Mouse (Mus musculus): Measurements from ENCODE around the gene Flot1. TPM values are rescaled to one million over a fixed set of nuclear protein-coding genes. Genes with fewer than 3 reads are reported as not detected.

Flot1 gene
- polyA plus RNA-seq, 1 experiment from 2014 or later, result 60.3 TPM

GRCm38 (mm10) chr17:35813653-35814052 lies 9.4 kb upstream of the Flot1 start:
- 85% methylated on average over 7 of the region's 7 CpGs for WGBS
- Histone ChIP-seq H3K9me3 (replicated peaks) (no peaks in the 10 kb centered on the region), H3K9ac (no peak overlapping the region), H3K27me3 (no peaks in the 10 kb centered on the region; the same call in 1 of the 2 replicates), H3K4me3 (no peak overlapping the region), H3K27ac (no peak overlapping the region), H3K36me3 (no peaks in the 10 kb centered on the region), H3K4me2 (replicated peaks) (no peak overlapping the region), H3K4me1 (peaks cover 6% of the 10 kb centered on the region)
- no peak for ATAC-seq (ENCODE audit: low FRiP score)

GRCm38 (mm10) chr17:35814678-35815077 lies 8.4 kb upstream of the Flot1 start:
- Histone ChIP-seq H3K27ac (no peak overlapping the region), H3K27me3 (peaks cover 6% of the 10 kb centered on the region), H3K9me3 (replicated peaks) (no peaks in the 10 kb centered on the region), H3K36me3 (no peaks in the 10 kb centered on the region), H3K4me1 (peaks cover 6% of the 10 kb centered on the region), H3K4me3 (no peak overlapping the region), H3K9ac (no peak overlapping the region), H3K4me2 (replicated peaks) (no peak overlapping the region)
- ATAC-seq (ENCODE audit: low FRiP score), result no peak
- 59% methylated on average over 6 of the region's 6 CpGs for WGBS

GRCm38 (mm10) chr17:35815836-35816235 lies 7.2 kb upstream of the Flot1 start:
- H3K9me3 ChIP-seq (replicated peaks), result no peaks in the 10 kb centered on the region
- H3K4me3 ChIP-seq, result no peak overlapping the region
- H3K4me1 ChIP-seq, result peaks cover 9% of the 10 kb centered on the region
- no peak overlapping the region for H3K4me2 ChIP-seq (replicated peaks)
- no peak overlapping the region for H3K9ac ChIP-seq
- ATAC-seq (ENCODE audit: low FRiP score), result no peak
- H3K36me3 ChIP-seq, result no peaks in the 10 kb centered on the region
- H3K27me3 ChIP-seq, result peaks cover 17% of the 10 kb centered on the region
- 72% methylated on average over 7 of the region's 7 CpGs for WGBS
- H3K27ac ChIP-seq, result no peak overlapping the region

GRCm38 (mm10) chr17:35816686-35817085 lies 6.3 kb upstream of the Flot1 start:
- no peak for ATAC-seq (ENCODE audit: low FRiP score)
- no peak overlapping the region for H3K4me3 ChIP-seq
- peaks cover 17% of the 10 kb centered on the region for H3K4me1 ChIP-seq
- no peaks in the 10 kb centered on the region for H3K36me3 ChIP-seq
- 38% methylated on average over 8 of the region's 14 CpGs for WGBS
- no peak overlapping the region for H3K27ac ChIP-seq
- H3K27me3 ChIP-seq, result peaks cover 18% of the 10 kb centered on the region
- H3K4me2 ChIP-seq (replicated peaks), result no peak overlapping the region
- no peaks in the 10 kb centered on the region for H3K9me3 ChIP-seq (replicated peaks)
- no peak overlapping the region for H3K9ac ChIP-seq

GRCm38 (mm10) chr17:35817226-35817625 lies 5.8 kb upstream of the Flot1 start:
- 44% methylated on average over 10 of the region's 10 CpGs for WGBS
- Histone ChIP-seq H3K4me2 (replicated peaks) (no peak overlapping the region), H3K4me1 (peaks cover 22% of the 10 kb centered on the region), H3K36me3 (no peaks in the 10 kb centered on the region), H3K27me3 (peaks cover 18% of the 10 kb centered on the region), H3K27ac (no peak overlapping the region), H3K4me3 (no peak overlapping the region), H3K9ac (no peak overlapping the region), H3K9me3 (replicated peaks) (no peaks in the 10 kb centered on the region)
- no peak for ATAC-seq (ENCODE audit: low FRiP score)

GRCm38 (mm10) chr17:35820111-35820510 lies 2.9 kb upstream of the Flot1 start:
- H3K27ac ChIP-seq, result no peak overlapping the region
- WGBS, result 84% methylated on average over 5 of the region's 5 CpGs
- no peak overlapping the region for H3K4me2 ChIP-seq (replicated peaks)
- ATAC-seq (ENCODE audit: low FRiP score), result no peak
- H3K4me3 ChIP-seq, result no peak overlapping the region
- no peak overlapping the region for H3K9ac ChIP-seq
- peaks cover 18% of the 10 kb centered on the region for H3K27me3 ChIP-seq
- H3K36me3 ChIP-seq, result 0 out of 2 replicates have a peak, but pooled peaks cover 1% of the 10 kb centered on the region
- H3K4me1 ChIP-seq, result peaks cover 36% of the 10 kb centered on the region
- no peaks in the 10 kb centered on the region for H3K9me3 ChIP-seq (replicated peaks)

GRCm38 (mm10) chr17:35821439-35822430 lies 1.3 kb upstream of the Flot1 start, which contains the start of gene Ier3:
Gene Ier3, plus strand, starts transcription at chr17:35821684.
- Histone ChIP-seq H3K27ac (peak within 1 kb of the TSS; percentile 78; the same call in 1 of the 2 replicates), H3K4me2 (replicated peaks) (peak within 1 kb of the TSS; percentile 83), H3K9ac (peak within 1 kb of the TSS; percentile 74), H3K4me1 (peaks cover 36% of the 10 kb centered on the region), H3K36me3 (peaks cover 16% of the 10 kb centered on the region), H3K27me3 (peaks cover 18% of the 10 kb centered on the region), H3K4me3 (peak within 1 kb of the TSS; percentile 58), H3K9me3 (replicated peaks) (no peaks in the 10 kb centered on the region)
- under 1% methylated on average over 62 of the region's 62 CpGs for WGBS
- no peak for ATAC-seq (ENCODE audit: low FRiP score)

GRCm38 (mm10) chr17:35822564-35822963 lies 466 bp upstream of the Flot1 start:
- H3K27me3 ChIP-seq, result peaks cover 18% of the 10 kb centered on the region
- peak overlapping the region; percentile 58 for H3K4me3 ChIP-seq
- H3K4me2 ChIP-seq (replicated peaks), result peak overlapping the region; percentile 83
- 3% methylated on average over 11 of the region's 11 CpGs for WGBS
- peaks cover 24% of the 10 kb centered on the region for H3K36me3 ChIP-seq
- ATAC-seq (ENCODE audit: low FRiP score), result peak; percentile 17
- H3K9me3 ChIP-seq (replicated peaks), result no peaks in the 10 kb centered on the region
- peak overlapping the region; percentile 78 for H3K27ac ChIP-seq
- peak overlapping the region; percentile 74; the same call in 1 of the 2 replicates for H3K9ac ChIP-seq
- H3K4me1 ChIP-seq, result peaks cover 33% of the 10 kb centered on the region

GRCm38 (mm10) chr17:35824402-35824801 lies 1.4 kb downstream of the Flot1 start:
- peak overlapping the region; percentile 83 for H3K4me2 ChIP-seq (replicated peaks)
- no peaks in the 10 kb centered on the region for H3K9me3 ChIP-seq (replicated peaks)
- no peak for ATAC-seq (ENCODE audit: low FRiP score)
- H3K4me1 ChIP-seq, result peaks cover 33% of the 10 kb centered on the region
- H3K36me3 ChIP-seq, result peaks cover 34% of the 10 kb centered on the region
- no peak overlapping the region for H3K27ac ChIP-seq
- peak overlapping the region; percentile 58; the same call in 1 of the 2 replicates for H3K4me3 ChIP-seq
- H3K9ac ChIP-seq, result peak overlapping the region; percentile 74; the same call in 1 of the 2 replicates
- H3K27me3 ChIP-seq, result peaks cover 14% of the 10 kb centered on the region
- WGBS, result 64% methylated on average over 7 of the region's 7 CpGs

- Histone ChIP-seq H3K9ac (no peak overlapping the region), H3K4me1 (peaks cover 38% of the 10 kb centered on the region), H3K27ac (no peak overlapping the region), H3K4me3 (no peak overlapping the region), H3K27me3 (peaks cover 6% of the 10 kb centered on the region; the same call in 1 of the 2 replicates), H3K9me3 (replicated peaks) (no peaks in the 10 kb centered on the region), H3K36me3 (peaks cover 34% of the 10 kb centered on the region), H3K4me2 (replicated peaks) (no peak overlapping the region)
- no peak for ATAC-seq (ENCODE audit: low FRiP score)
- WGBS, result 94% methylated on average over 13 of the region's 13 CpGs
Measured at GRCm38 (mm10) chr17:35825109-35825850, 2.2 kb downstream of the Flot1 start.

- Histone ChIP-seq H3K9ac (0 out of 2 replicates have a peak overlapping the region, but pooled peaks have one; percentile 32), H3K27ac (0 out of 2 replicates have a peak overlapping the region, but pooled peaks have one; percentile 9), H3K4me2 (replicated peaks) (0 out of 2 replicates have a peak overlapping the region, but pooled peaks have one; percentile 21), H3K27me3 (no peaks in the 10 kb centered on the region), H3K4me1 (peaks cover 21% of the 10 kb centered on the region), H3K4me3 (0 out of 2 replicates have a peak overlapping the region, but pooled peaks have one; percentile 7), H3K36me3 (peaks cover 67% of the 10 kb centered on the region), H3K9me3 (replicated peaks) (no peaks in the 10 kb centered on the region)
- ATAC-seq (ENCODE audit: low FRiP score), result peak; percentile 52
- WGBS, result 3% methylated on average over 21 of the region's 21 CpGs
Measured at GRCm38 (mm10) chr17:35829737-35830136, 6.7 kb downstream of the Flot1 start.

All from hindbrain, embryonic 12.5 days (tissue).